In genomic region chr4:97924855-97925254, GRCm38 (mm10) we compare ENCODE assay signal across 11 mouse cellular contexts.
A peak's percentile ranks its signal among the peaks of the same experiment; 100 is the strongest.
DNase-seq lines count a peak whose midpoint lies in the region; ATAC-seq and TF ChIP-seq lines count a peak whose summit lies in the region.
"Had no signal": no experiment of that assay in that cellular context is flagged by ENCODE, and none has a peak within 500 bp of the region (broad histone marks: within the 10 kb centered on the region; RNA-seq: fewer than 3 reads in every experiment).

No protein-coding gene starts in this region.

- H3K27ac ChIP-seq in hindbrain, embryonic 14.5 days = peak overlapping the region; percentile 61; the same call in 1 of the 2 replicates
- no peak overlapping the region for H3K27ac ChIP-seq in hindbrain, embryonic 11.5 days (ENCODE audit: low read depth, low read length)
- H3K27ac ChIP-seq in lung, postnatal 0 days (ENCODE audit: low read length) = peak overlapping the region; percentile 77; the same call in 1 of the 2 replicates
- H3K27ac ChIP-seq in forebrain, embryonic 16.5 days (ENCODE audit: low read length) = peak overlapping the region; percentile 41; the same call in 1 of the 2 replicates
- peak overlapping the region; percentile 79 for H3K27ac ChIP-seq in stomach, embryonic 14.5 days (ENCODE audit: low read length)
- H3K27ac ChIP-seq: embryonic facial prominence, embryonic 12.5 days; liver, embryonic 13.5 days had no signal

- H3K9ac ChIP-seq in hindbrain, embryonic 14.5 days = no peak overlapping the region
- H3K9ac ChIP-seq in hindbrain, embryonic 11.5 days (ENCODE audit: low read depth, low read length) = no peak overlapping the region
- H3K9ac ChIP-seq in lung, postnatal 0 days (replicated peaks; ENCODE audit: low read depth) = no peak overlapping the region
- no peak overlapping the region for H3K9ac ChIP-seq in forebrain, embryonic 16.5 days (replicated peaks; ENCODE audit: low read depth, low read length)
- H3K9ac ChIP-seq in stomach, embryonic 14.5 days (replicated peaks; ENCODE audit: low read depth, low read length) = no peak overlapping the region
- H3K9ac ChIP-seq: embryonic facial prominence, embryonic 12.5 days; liver, embryonic 13.5 days had no signal

- DNase-seq in hindbrain, embryonic 14.5 days (ENCODE audit: low spot score) = no peak
- no peak for DNase-seq in hindbrain, embryonic 11.5 days (ENCODE audit: low spot score)
- DNase-seq in lung, postnatal 0 days (ENCODE audit: low spot score) = no peak
- no peak for DNase-seq in lung, postnatal 10 days
- no peak for DNase-seq in cerebellum, adult 11-12 months
- DNase-seq: liver, embryonic 13.5 days; thymus, adult 18-20 months had no signal

- no peak for TF ChIP-seq CTCF in lung, postnatal 0 days (IDR thresholded peaks at IDR 0.05)

- ATAC-seq in hindbrain, embryonic 14.5 days (ENCODE audit: low FRiP score) = no peak
- ATAC-seq in hindbrain, embryonic 11.5 days (ENCODE audit: low FRiP score) = no peak
- no peak for ATAC-seq in lung, postnatal 0 days
- ATAC-seq in forebrain, embryonic 16.5 days = no peak
- ATAC-seq in stomach, embryonic 14.5 days (ENCODE audit: insufficient number of reproducible peaks, insufficient read depth, low FRiP score, low read depth) = no peak

- 77% methylated on average over 3 of the region's 3 CpGs for WGBS in hindbrain, embryonic 14.5 days
- 92% methylated on average over 3 of the region's 3 CpGs for WGBS in hindbrain, embryonic 11.5 days
- 65% methylated on average over 3 of the region's 3 CpGs for WGBS in lung, postnatal 0 days
- 28% methylated on average over 3 of the region's 3 CpGs for WGBS in forebrain, embryonic 16.5 days
- 48% methylated on average over 3 of the region's 3 CpGs for WGBS in stomach, embryonic 14.5 days

- no peak for TF ChIP-seq EP300 in lung, postnatal 0 days (IDR thresholded peaks at IDR 0.05)

- H3K9me3 ChIP-seq in hindbrain, embryonic 14.5 days (ENCODE audit: control insufficient read depth, low read length) = no peaks in the 10 kb centered on the region
- no peaks in the 10 kb centered on the region for H3K9me3 ChIP-seq in hindbrain, embryonic 11.5 days (ENCODE audit: control insufficient read depth, low read length)
- H3K9me3 ChIP-seq in lung, postnatal 0 days (ENCODE audit: low read length) = no peaks in the 10 kb centered on the region
- H3K9me3 ChIP-seq in forebrain, embryonic 16.5 days (ENCODE audit: control insufficient read depth, low read length) = no peaks in the 10 kb centered on the region
- H3K9me3 ChIP-seq in stomach, embryonic 14.5 days (ENCODE audit: control insufficient read depth, low read depth, low read length) = no peaks in the 10 kb centered on the region
- H3K9me3 ChIP-seq: embryonic facial prominence, embryonic 12.5 days; liver, embryonic 13.5 days; megakaryocyte, embryonic 14.5 days had no signal

- no peak overlapping the region for H3K4me3 ChIP-seq in hindbrain, embryonic 14.5 days (replicated peaks; ENCODE audit: low read length)
- H3K4me3 ChIP-seq in hindbrain, embryonic 11.5 days (ENCODE audit: low read depth, low read length) = no peak overlapping the region
- no peak overlapping the region for H3K4me3 ChIP-seq in lung, postnatal 0 days (ENCODE audit: low read depth, low read length)
- H3K4me3 ChIP-seq in forebrain, embryonic 16.5 days (replicated peaks; ENCODE audit: low read length) = no peak overlapping the region
- H3K4me3 ChIP-seq in stomach, embryonic 14.5 days (ENCODE audit: low read depth, low read length) = no peak overlapping the region
- H3K4me3 ChIP-seq: embryonic facial prominence, embryonic 12.5 days; liver, embryonic 13.5 days; megakaryocyte, embryonic 14.5 days had no signal

- H3K4me1 ChIP-seq in hindbrain, embryonic 14.5 days (replicated peaks; ENCODE audit: control insufficient read depth, insufficient read depth, low read length) = peaks cover 45% of the 10 kb centered on the region
- no peaks in the 10 kb centered on the region for H3K4me1 ChIP-seq in hindbrain, embryonic 11.5 days (replicated peaks; ENCODE audit: control insufficient read depth, insufficient read depth, low read length)
- H3K4me1 ChIP-seq in lung, postnatal 0 days (ENCODE audit: insufficient read depth, low read depth, low read length) = peaks cover 9% of the 10 kb centered on the region; the same call in 1 of the 2 replicates
- H3K4me1 ChIP-seq in forebrain, embryonic 16.5 days (replicated peaks; ENCODE audit: control insufficient read depth, insufficient read depth, low read length) = peaks cover 39% of the 10 kb centered on the region
- peaks cover 20% of the 10 kb centered on the region for H3K4me1 ChIP-seq in stomach, embryonic 14.5 days (ENCODE audit: control insufficient read depth, insufficient read depth, low read length)

- no peaks in the 10 kb centered on the region for H3K36me3 ChIP-seq in hindbrain, embryonic 14.5 days (replicated peaks; ENCODE audit: control insufficient read depth, insufficient read depth)
- H3K36me3 ChIP-seq in hindbrain, embryonic 11.5 days (ENCODE audit: control insufficient read depth, insufficient read depth, low read length) = no peaks in the 10 kb centered on the region
- H3K36me3 ChIP-seq in lung, postnatal 0 days (ENCODE audit: insufficient read depth, low read length) = no peaks in the 10 kb centered on the region
- H3K36me3 ChIP-seq in forebrain, embryonic 16.5 days (ENCODE audit: control insufficient read depth, insufficient read depth) = no peaks in the 10 kb centered on the region
- H3K36me3 ChIP-seq in stomach, embryonic 14.5 days (ENCODE audit: control insufficient read depth, insufficient read depth, low read length) = no peaks in the 10 kb centered on the region
- H3K36me3 ChIP-seq: embryonic facial prominence, embryonic 12.5 days; liver, embryonic 13.5 days had no signal

- 0 out of 2 replicates have a peak overlapping the region, but pooled peaks have one; percentile 3 for H3K4me2 ChIP-seq in hindbrain, embryonic 14.5 days (replicated peaks)
- no peak overlapping the region for H3K4me2 ChIP-seq in hindbrain, embryonic 11.5 days (replicated peaks; ENCODE audit: low read depth, low read length)
- no peak overlapping the region for H3K4me2 ChIP-seq in lung, postnatal 0 days (replicated peaks; ENCODE audit: low read depth, low read length)
- H3K4me2 ChIP-seq in forebrain, embryonic 16.5 days (ENCODE audit: low read length) = peak overlapping the region; percentile 3
- H3K4me2 ChIP-seq in stomach, embryonic 14.5 days (replicated peaks; ENCODE audit: low read depth, low read length) = no peak overlapping the region
- H3K4me2 ChIP-seq: embryonic facial prominence, embryonic 12.5 days; liver, embryonic 13.5 days had no signal

- no peaks in the 10 kb centered on the region for H3K27me3 ChIP-seq in hindbrain, embryonic 14.5 days (ENCODE audit: control insufficient read depth, insufficient read depth, low read length)
- no peaks in the 10 kb centered on the region for H3K27me3 ChIP-seq in hindbrain, embryonic 11.5 days (ENCODE audit: control insufficient read depth, insufficient read depth, low read length)
- no peaks in the 10 kb centered on the region for H3K27me3 ChIP-seq in lung, postnatal 0 days (replicated peaks; ENCODE audit: insufficient read depth, low read length)
- H3K27me3 ChIP-seq in forebrain, embryonic 16.5 days (replicated peaks; ENCODE audit: control insufficient read depth, insufficient read depth, low read length) = no peaks in the 10 kb centered on the region
- no peaks in the 10 kb centered on the region for H3K27me3 ChIP-seq in stomach, embryonic 14.5 days (ENCODE audit: control insufficient read depth, insufficient read depth, low read length)
- H3K27me3 ChIP-seq: embryonic facial prominence, embryonic 12.5 days; liver, embryonic 13.5 days; megakaryocyte, embryonic 14.5 days had no signal

Comparison
In these comparisons a context has a peak if more than half of its experiments do, and no peak if none do; other contexts are left out.
1. H3K4me2 ChIP-seq: peak in hindbrain, embryonic 14.5 days (single experiment) and forebrain, embryonic 16.5 days (single experiment); none in hindbrain, embryonic 11.5 days (single experiment), lung, postnatal 0 days (single experiment) and stomach, embryonic 14.5 days (single experiment).